Mouse (Mus musculus): ENCODE measurements around the gene Spef2. TPM values are rescaled to one million over a fixed set of nuclear protein-coding genes. Genes with fewer than 3 reads are reported as not detected.

Spef2 gene
- polyA plus RNA-seq, 1 experiment from 2014 or later = 0.11 TPM

DNA sequence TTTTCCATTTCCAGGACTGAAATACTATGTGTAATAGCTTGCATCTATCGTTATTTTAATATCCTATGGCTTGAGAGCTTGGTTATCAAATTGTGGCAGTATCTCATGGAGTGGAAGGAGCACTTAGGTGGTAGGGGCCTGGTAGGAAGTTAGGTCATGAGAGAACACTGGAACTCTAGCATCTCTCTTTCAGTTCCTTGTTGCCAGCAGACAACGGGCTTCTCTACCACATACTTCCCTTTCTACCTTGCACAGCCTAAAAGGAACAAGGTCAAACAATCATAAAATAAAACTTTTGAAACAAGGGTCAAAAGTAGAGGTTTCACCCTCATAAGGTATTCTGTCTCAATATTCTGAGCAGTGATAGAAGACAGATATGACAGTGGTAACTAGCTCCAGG lies 38.3 kb downstream of the Spef2 start:
- DNase-seq (ENCODE audit: low spot score) (no peak), ATAC-seq (ENCODE audit: low FRiP score, low TSS enrichment) (no peak)
- no peaks in the 10 kb centered on the region for H3K9me3 ChIP-seq (ENCODE audit: control insufficient read depth, low read length)
- H3K27ac ChIP-seq (replicated peaks) = no peak overlapping the region
- TF ChIP-seq EP300 (optimal IDR thresholded peaks at IDR 0.05) (no peak), CTCF (IDR thresholded peaks at IDR 0.05; ENCODE audit: low read depth) (no peak)
- H3K9ac ChIP-seq (ENCODE audit: low read length) = no peak overlapping the region
- no peaks in the 10 kb centered on the region for H3K36me3 ChIP-seq (ENCODE audit: control insufficient read depth, insufficient read depth, low read length)
- H3K4me2 ChIP-seq (replicated peaks; ENCODE audit: low read depth) = no peak overlapping the region
- H3K27me3 ChIP-seq (ENCODE audit: control insufficient read depth, insufficient read depth, low read length) = no peaks in the 10 kb centered on the region
- no peak overlapping the region for H3K4me3 ChIP-seq (ENCODE audit: low read depth, low read length)
- no peaks in the 10 kb centered on the region for H3K4me1 ChIP-seq (replicated peaks; ENCODE audit: control insufficient read depth, insufficient read depth)
- WGBS = 79% methylated on average over 2 of the region's 2 CpGs

DNA sequence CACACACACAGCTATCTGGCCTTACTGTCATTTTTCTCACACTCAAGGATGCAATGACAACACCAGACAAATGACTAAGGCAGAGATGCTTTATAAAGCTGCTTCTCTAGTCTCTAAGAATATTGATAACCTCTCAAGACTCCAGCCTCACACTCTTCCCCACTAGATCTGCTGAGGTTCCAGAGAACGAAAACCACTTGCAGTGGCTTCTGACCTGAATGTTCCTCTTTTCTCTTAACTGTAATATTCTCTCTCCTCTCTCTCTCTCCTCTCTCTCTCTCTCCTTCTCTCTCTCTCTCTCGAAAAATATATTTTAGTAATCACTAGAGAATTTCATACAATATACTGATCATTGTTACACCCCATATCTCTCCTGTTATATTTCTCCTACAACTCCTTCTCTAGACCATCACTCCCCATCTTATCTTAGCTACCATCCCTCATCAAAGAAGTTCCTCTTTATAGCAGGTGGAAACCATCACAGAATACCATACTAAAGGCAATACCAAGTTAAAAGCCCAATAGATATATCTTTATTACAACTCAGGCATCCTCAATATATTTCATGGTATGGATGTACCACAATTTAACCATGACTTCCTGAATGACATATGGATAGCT lies 42.7 kb downstream of the Spef2 start:
- Histone ChIP-seq H3K9ac (ENCODE audit: low read length) (no peak overlapping the region), H3K9me3 (ENCODE audit: control insufficient read depth, low read length) (no peaks in the 10 kb centered on the region), H3K36me3 (ENCODE audit: control insufficient read depth, insufficient read depth, low read length) (no peaks in the 10 kb centered on the region), H3K4me3 (ENCODE audit: low read depth, low read length) (no peak overlapping the region), H3K4me2 (replicated peaks; ENCODE audit: low read depth) (no peak overlapping the region), H3K4me1 (replicated peaks; ENCODE audit: control insufficient read depth, insufficient read depth) (no peaks in the 10 kb centered on the region), H3K27me3 (ENCODE audit: control insufficient read depth, insufficient read depth, low read length) (no peaks in the 10 kb centered on the region), H3K27ac (replicated peaks) (no peak overlapping the region)
- 62% methylated on average over 2 of the region's 2 CpGs for WGBS
- no peak for ATAC-seq (ENCODE audit: low FRiP score, low TSS enrichment)
- DNase-seq (ENCODE audit: low spot score) = no peak
- no peak for TF ChIP-seq CTCF (IDR thresholded peaks at IDR 0.05; ENCODE audit: low read depth)

DNA sequence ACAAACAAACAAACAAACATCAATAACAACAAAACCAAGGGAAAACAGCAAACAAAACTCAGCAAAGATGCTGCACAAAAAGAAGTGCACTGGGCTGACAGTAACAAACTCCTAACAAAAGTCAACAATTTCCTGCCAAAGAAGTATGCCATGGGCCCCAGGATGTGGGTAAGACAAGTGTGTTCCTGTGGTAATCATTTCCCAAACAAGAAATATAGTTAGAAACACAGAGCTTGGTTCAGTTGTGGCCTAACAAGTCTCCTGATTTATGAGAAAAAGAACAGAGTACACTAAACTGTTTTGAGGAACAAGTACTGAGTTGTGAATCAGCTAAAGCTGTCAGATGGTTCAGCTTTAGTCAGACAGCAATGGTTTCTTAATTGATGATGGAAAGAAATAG lies 46.8 kb downstream of the Spef2 start:
- Histone ChIP-seq H3K27me3 (ENCODE audit: control insufficient read depth, insufficient read depth, low read length) (no peaks in the 10 kb centered on the region), H3K4me1 (replicated peaks; ENCODE audit: control insufficient read depth, insufficient read depth) (no peaks in the 10 kb centered on the region), H3K4me2 (replicated peaks; ENCODE audit: low read depth) (no peak overlapping the region), H3K27ac (replicated peaks) (no peak overlapping the region), H3K4me3 (ENCODE audit: low read depth, low read length) (no peak overlapping the region), H3K9me3 (ENCODE audit: control insufficient read depth, low read length) (no peaks in the 10 kb centered on the region), H3K36me3 (ENCODE audit: control insufficient read depth, insufficient read depth, low read length) (no peaks in the 10 kb centered on the region), H3K9ac (ENCODE audit: low read length) (no peak overlapping the region)
- ATAC-seq (ENCODE audit: low FRiP score, low TSS enrichment) (no peak), DNase-seq (ENCODE audit: low spot score) (no peak)
- TF ChIP-seq CTCF (IDR thresholded peaks at IDR 0.05; ENCODE audit: low read depth) = no peak
- TF ChIP-seq EP300 (optimal IDR thresholded peaks at IDR 0.05) = no peak

DNA sequence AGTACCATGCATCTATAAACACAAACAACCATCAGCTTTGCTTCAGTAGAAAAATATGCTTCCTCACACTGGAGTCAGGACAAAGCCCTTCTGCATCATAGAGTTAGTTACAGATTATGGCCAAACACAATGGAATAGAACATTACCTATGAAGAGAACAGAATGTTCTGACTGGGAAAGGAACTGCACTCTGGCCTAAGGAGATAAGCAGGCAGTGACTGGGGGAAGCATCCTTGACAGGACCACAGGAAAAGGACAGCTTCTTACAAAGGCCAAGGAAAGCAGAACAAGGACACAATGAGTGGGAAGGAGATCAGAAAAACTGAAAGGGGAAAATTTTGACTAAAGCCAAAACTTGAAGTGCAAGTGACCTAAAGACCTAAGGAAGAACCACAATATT lies 56.9 kb downstream of the Spef2 start:
- H3K4me2 ChIP-seq (replicated peaks; ENCODE audit: low read depth) = no peak overlapping the region
- H3K36me3 ChIP-seq (ENCODE audit: control insufficient read depth, insufficient read depth, low read length) = no peaks in the 10 kb centered on the region
- H3K27me3 ChIP-seq (ENCODE audit: control insufficient read depth, insufficient read depth, low read length) = no peaks in the 10 kb centered on the region
- H3K9ac ChIP-seq (ENCODE audit: low read length) = no peak overlapping the region
- no peak overlapping the region for H3K4me3 ChIP-seq (ENCODE audit: low read depth, low read length)
- no peaks in the 10 kb centered on the region for H3K9me3 ChIP-seq (ENCODE audit: control insufficient read depth, low read length)
- H3K27ac ChIP-seq (replicated peaks) = no peak overlapping the region
- ATAC-seq (ENCODE audit: low FRiP score, low TSS enrichment) = no peak
- TF ChIP-seq EP300 (optimal IDR thresholded peaks at IDR 0.05) (no peak), CTCF (IDR thresholded peaks at IDR 0.05; ENCODE audit: low read depth) (no peak)
- DNase-seq (ENCODE audit: low spot score) = no peak
- no peaks in the 10 kb centered on the region for H3K4me1 ChIP-seq (replicated peaks; ENCODE audit: control insufficient read depth, insufficient read depth)

DNA sequence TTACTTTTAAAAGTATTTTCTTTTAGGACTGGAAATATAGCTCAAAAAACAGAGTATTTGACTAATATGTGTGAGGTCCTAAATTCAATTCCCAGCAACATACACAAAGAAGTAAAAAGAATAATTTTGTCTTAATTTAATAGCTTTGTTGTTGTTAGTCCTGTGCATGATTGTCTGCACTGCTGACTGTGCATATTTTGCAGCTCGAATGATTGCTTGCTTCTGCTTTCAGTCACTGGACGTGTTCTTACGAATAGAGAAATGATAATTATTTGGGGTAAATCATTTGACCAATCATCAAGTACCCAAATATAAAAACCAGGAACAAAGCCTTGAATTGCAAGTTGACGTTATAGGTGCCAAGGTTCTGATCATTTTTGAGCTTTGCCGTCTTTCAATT lies 57.8 kb downstream of the Spef2 start:
- H3K4me1 ChIP-seq (replicated peaks; ENCODE audit: control insufficient read depth, insufficient read depth) = no peaks in the 10 kb centered on the region
- ATAC-seq (ENCODE audit: low FRiP score, low TSS enrichment) = no peak
- TF ChIP-seq CTCF (IDR thresholded peaks at IDR 0.05; ENCODE audit: low read depth) (no peak), EP300 (optimal IDR thresholded peaks at IDR 0.05) (no peak)

DNA sequence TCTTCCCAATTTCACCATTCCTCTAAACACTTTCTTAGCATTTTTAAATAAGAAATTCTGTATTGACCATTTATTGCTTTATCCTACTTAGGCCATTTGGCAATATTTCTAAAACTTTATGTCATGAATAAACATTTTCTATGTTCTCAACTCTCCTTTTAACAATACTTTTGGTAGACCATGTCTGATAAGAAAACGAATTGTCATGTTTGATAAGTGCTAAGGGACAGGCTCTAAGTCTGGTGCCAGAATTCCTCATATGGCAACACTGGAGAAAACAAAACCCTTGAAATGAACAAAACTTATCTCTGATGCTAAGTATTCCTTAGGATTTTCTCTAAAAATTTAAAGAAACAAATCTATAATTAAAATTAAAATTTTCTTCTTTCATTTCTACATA lies 58.2 kb downstream of the Spef2 start:
- Histone ChIP-seq H3K4me3 (ENCODE audit: low read depth, low read length) (no peak overlapping the region), H3K27ac (replicated peaks) (no peak overlapping the region), H3K4me2 (replicated peaks; ENCODE audit: low read depth) (no peak overlapping the region), H3K9ac (ENCODE audit: low read length) (no peak overlapping the region), H3K27me3 (ENCODE audit: control insufficient read depth, insufficient read depth, low read length) (no peaks in the 10 kb centered on the region), H3K9me3 (ENCODE audit: control insufficient read depth, low read length) (no peaks in the 10 kb centered on the region), H3K36me3 (ENCODE audit: control insufficient read depth, insufficient read depth, low read length) (no peaks in the 10 kb centered on the region), H3K4me1 (replicated peaks; ENCODE audit: control insufficient read depth, insufficient read depth) (no peaks in the 10 kb centered on the region)
- TF ChIP-seq CTCF (IDR thresholded peaks at IDR 0.05; ENCODE audit: low read depth) (no peak), EP300 (optimal IDR thresholded peaks at IDR 0.05) (no peak)
- WGBS = 55% methylated on average over 1 of the region's 1 CpGs
- ATAC-seq (ENCODE audit: low FRiP score, low TSS enrichment) = no peak
- DNase-seq (ENCODE audit: low spot score) = no peak

More for the DNA sequence above, 57.8 kb downstream of the Spef2 start:
- no peak for DNase-seq (ENCODE audit: low spot score)
- no peak overlapping the region for H3K27ac ChIP-seq (replicated peaks)
- H3K9ac ChIP-seq (ENCODE audit: low read length) = no peak overlapping the region
- no peak overlapping the region for H3K4me3 ChIP-seq (ENCODE audit: low read depth, low read length)
- 86% methylated on average over 5 of the region's 5 CpGs for WGBS
- H3K4me2 ChIP-seq (replicated peaks; ENCODE audit: low read depth) = no peak overlapping the region
- H3K36me3 ChIP-seq (ENCODE audit: control insufficient read depth, insufficient read depth, low read length) = no peaks in the 10 kb centered on the region
- no peaks in the 10 kb centered on the region for H3K27me3 ChIP-seq (ENCODE audit: control insufficient read depth, insufficient read depth, low read length)
- H3K9me3 ChIP-seq (ENCODE audit: control insufficient read depth, low read length) = no peaks in the 10 kb centered on the region

All from stomach, postnatal 0 days (tissue).